Mouse (Mus musculus) kidney, adult 2 months (tissue): ENCODE results near the gene Dhrs4. TPM values are rescaled to one million over a fixed set of nuclear protein-coding genes. Genes with fewer than 3 reads are reported as not detected.
A peak's percentile ranks its signal among the peaks of the same experiment; 100 is the strongest.

Experiments
- DNase-seq: peaks from one replicate; pipeline ENCODE4 v3.0.0; 2021
- H3K27ac ChIP-seq: fragments of 200-500 bp; 2 replicates; pipeline ENCODE4 v1.5.1; 2012; ENCODE audit warnings: low read depth, low read length, control low read depth, inconsistent platforms; ENCODE audit not compliant: insufficient read depth
- H3K27me3 ChIP-seq: fragments of 200-500 bp; replicated peaks from 2 replicates; pipeline ENCODE4 v1.6.1; 2012; ENCODE audit warnings: mild to moderate bottlenecking, moderate library complexity, low read length, inconsistent platforms; ENCODE audit not compliant: control insufficient read depth, insufficient read depth
- H3K36me3 ChIP-seq: fragments of 200-500 bp; 2 replicates; pipeline ENCODE4 v1.6.1; 2012; ENCODE audit warnings: mild to moderate bottlenecking, moderate library complexity, low read length, inconsistent platforms; ENCODE audit not compliant: control insufficient read depth, insufficient read depth
- H3K4me1 ChIP-seq: fragments of 200-500 bp; 2 replicates; pipeline ENCODE4 v1.6.1; 2011; ENCODE audit warnings: low read length; ENCODE audit not compliant: control insufficient read depth, insufficient read depth
- H3K4me3 ChIP-seq: fragments of 200-500 bp; 2 replicates; pipeline ENCODE4 v1.5.1; 2011; ENCODE audit warnings: mild to moderate bottlenecking, low read depth, low read length, control low read depth; ENCODE audit not compliant: insufficient read depth
- CTCF ChIP-seq: fragments of 200-500 bp; conservative IDR thresholded peaks from 2 replicates; pipeline ENCODE4 v1.5.1; 2011; ENCODE audit warnings: low read depth, mild to moderate bottlenecking, control low read depth, low read length, moderate library complexity, mixed read lengths; ENCODE audit not compliant: insufficient read depth, insufficient read length
- POLR2A ChIP-seq: fragments of 200-500 bp; IDR thresholded peaks from one replicate; pipeline ENCODE4 v1.6.1; 2011; ENCODE audit warnings: low read depth, low read length, control low read depth
- WGBS: fragments of 180-500 bp; shearing (Covaris S2); methylation state at CpG from one replicate; pipeline ENCODE4 v1.1.7; 2018; 5-methylcytosine and 5-hydroxymethylcytosine counted together
- polyA plus RNA-seq: library from polyadenylated mRNA; depleted of rRNA; stranded (reverse); fragments of >200 nt; gene quantifications from 2 replicates; pipeline ENCODE4 v1.2.3, GENCODE M21; 2012

Gene Dhrs4
- polyA plus RNA-seq, 1 experiment: 173 TPM

DNA sequence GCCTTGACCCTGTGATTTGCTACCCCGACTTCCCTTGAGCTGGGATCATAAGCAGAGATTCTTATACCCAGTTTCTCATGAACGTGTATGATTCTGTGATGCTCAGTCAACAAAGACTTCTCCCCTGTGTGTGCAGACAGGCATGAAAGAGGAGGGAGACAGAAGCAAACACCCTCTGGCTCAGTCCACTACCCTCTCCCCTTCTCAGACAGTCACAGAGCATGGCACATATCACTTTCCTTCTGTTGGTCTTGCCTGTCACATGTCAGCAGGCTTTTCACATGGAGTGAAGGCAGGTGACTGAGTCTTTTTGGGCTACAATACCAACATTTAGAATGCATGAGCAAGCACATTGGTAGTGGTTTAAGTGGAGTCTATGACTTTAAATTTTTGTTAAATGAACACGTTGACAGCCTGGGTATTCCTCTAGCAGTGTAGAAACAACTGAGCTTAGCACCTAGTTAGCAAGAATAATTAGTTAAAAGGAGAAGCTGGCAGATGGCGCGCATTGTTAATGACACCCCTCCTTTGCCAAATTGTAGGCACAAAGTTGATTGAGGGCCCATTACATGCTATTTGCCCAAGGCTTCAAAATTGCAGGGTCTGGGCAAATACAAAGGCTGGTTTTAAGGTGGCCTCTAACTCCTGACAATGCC, 6.0 kb downstream of the Dhrs4 start:
- no peaks in the 10 kb centered on the region for H3K27me3 ChIP-seq
- TF ChIP-seq CTCF: no peak
- no peak for TF ChIP-seq POLR2A
- no peak for DNase-seq
- H3K27ac ChIP-seq: no peak overlapping the region
- no peaks in the 10 kb centered on the region for H3K36me3 ChIP-seq
- peaks cover 6% of the 10 kb centered on the region for H3K4me1 ChIP-seq
- H3K4me3 ChIP-seq: no peak overlapping the region
- 70% methylated on average over 5 of the region's 5 CpGs for WGBS

DNA sequence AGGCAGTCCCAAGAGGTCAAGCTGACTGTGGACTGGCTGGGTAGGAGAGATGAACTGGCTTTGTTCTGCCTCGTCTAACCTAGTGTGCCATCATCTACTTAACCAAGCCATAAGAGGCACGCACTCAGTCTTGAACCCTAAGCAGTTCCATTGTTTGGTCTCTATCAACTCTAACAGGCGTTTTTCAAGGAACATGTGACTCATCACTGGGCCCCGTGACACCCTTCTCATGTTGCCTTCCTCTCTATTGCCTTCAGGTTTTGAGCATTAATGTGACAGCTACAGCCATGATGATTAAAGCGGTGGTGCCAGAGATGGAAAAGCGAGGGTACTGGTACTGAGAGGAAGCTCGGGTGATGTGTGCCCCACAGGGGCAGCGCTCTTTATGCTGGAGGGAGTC, 8.3 kb downstream of the Dhrs4 start:
- no peaks in the 10 kb centered on the region for H3K4me1 ChIP-seq

DNA sequence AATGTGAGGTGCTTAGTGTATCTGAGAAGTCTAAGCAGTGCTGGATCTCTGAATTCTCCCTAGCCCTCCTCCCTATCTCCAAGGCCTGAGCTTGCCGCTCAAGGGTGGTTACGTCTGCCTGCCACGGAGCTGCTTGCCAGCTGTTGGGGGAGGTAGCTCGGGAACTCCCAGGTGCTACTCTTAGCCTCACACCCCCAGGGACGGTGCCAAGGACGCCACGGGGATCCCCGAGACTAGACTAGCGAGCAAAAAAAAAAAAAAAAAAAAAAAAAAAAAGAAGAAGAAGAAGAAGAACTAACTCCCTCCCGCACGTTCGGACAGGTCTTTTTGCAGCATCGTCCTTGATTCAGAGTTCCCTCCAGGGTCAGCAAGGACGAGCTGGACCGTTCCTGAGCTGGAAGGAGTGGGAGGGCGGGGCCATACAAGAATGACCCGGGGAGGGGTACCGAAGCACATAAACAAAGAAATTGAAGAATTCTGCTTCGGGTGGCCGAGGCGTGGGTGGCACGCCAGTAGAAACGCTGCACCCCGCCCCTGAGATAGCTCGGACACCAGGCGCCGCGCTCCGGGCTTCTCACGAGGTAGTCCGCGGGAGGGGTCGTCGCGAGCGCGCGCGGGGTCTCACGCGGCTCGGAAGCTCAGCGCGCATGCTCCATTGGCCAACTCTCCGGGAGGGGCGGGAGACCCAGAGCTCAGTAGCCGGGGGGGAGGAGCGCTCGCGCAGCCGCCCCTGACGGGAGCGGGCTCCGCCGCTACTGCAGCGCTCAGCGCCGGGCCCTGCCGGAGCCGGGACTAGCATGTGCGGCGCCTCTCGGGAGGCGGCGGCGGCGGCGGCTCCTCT, 12.0 kb downstream of the Dhrs4 start, which contains the start of gene Carmil3:
Carmil3 (plus strand) TSS at position 291 of the 841 bp plus-strand sequence.
- Histone ChIP-seq H3K4me1 (no peaks in the 10 kb centered on the region), H3K27me3 (no peaks in the 10 kb centered on the region), H3K27ac (no peak within 1 kb of the TSS), H3K4me3 (peak within 1 kb of the TSS; percentile 55), H3K36me3 (no peaks in the 10 kb centered on the region)
- DNase-seq: peak; percentile 66
- under 1% methylated on average over 68 of the region's 68 CpGs for WGBS
- TF ChIP-seq POLR2A: no peak
- TF ChIP-seq CTCF: no peak

More for the DNA sequence above, 8.3 kb downstream of the Dhrs4 start:
- TF ChIP-seq POLR2A: no peak
- no peak for TF ChIP-seq CTCF
- H3K36me3 ChIP-seq: no peaks in the 10 kb centered on the region
- H3K4me3 ChIP-seq: no peak overlapping the region
- H3K27me3 ChIP-seq: no peaks in the 10 kb centered on the region
- no peak for DNase-seq
- H3K27ac ChIP-seq: no peak overlapping the region
- WGBS: 86% methylated on average over 8 of the region's 8 CpGs

DNA sequence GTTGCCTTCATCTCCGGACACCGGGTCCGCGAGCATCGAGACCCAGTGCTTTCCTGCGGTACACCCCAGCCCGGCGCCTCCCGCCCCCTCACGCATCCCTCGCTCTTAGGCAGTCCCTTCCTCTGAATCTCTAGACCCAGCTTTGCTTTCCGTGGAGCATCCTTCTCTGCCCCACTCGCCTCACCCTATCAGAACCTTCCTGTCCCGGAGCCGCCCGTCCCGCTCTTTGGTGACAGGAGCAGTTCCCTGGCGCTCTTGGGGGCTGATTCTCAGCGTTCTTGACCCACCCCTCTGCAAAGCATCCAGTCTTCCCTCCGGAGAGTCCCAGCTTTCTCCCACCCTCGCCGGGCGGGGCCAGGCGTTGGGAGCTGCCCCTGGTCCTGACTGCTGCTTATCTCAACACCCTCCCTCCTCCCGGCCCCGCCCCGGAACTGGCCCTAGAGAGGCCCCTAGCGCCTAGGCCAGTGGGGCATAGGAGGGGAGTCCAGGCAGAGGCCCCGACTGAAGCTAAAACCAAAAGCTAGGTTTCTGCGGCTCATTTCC, 12.8 kb downstream of the Dhrs4 start:
- no peaks in the 10 kb centered on the region for H3K27me3 ChIP-seq
- H3K36me3 ChIP-seq: no peaks in the 10 kb centered on the region
- H3K4me3 ChIP-seq: peak overlapping the region; percentile 55
- under 1% methylated on average over 30 of the region's 30 CpGs for WGBS
- no peaks in the 10 kb centered on the region for H3K4me1 ChIP-seq
- TF ChIP-seq POLR2A (no peak), CTCF (no peak)
- H3K27ac ChIP-seq: no peak overlapping the region
- DNase-seq: peak; percentile 46

DNA sequence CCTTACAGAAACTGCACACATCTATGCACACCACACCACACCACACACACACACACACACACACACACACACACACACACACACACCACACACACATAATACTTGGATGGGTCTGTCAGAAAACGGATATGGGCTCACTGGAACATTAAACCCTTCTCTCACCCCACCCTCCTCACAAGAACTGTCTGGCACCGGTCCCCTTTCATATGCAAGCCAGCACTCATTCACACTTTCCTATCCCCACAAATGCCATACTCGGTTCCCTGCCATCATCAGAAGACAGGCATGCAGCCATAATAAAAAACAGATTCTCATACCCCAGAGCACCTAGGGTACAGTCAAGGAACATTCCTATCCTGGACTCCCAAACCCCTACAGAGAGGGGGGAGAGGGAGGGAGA, 13.5 kb downstream of the Dhrs4 start:
- Histone ChIP-seq H3K27me3 (no peaks in the 10 kb centered on the region), H3K27ac (no peak overlapping the region), H3K4me3 (no peak overlapping the region), H3K36me3 (no peaks in the 10 kb centered on the region), H3K4me1 (no peaks in the 10 kb centered on the region)
- TF ChIP-seq POLR2A: no peak
- TF ChIP-seq CTCF: no peak
- WGBS: 54% methylated on average over 3 of the region's 3 CpGs
- DNase-seq: no peak

DNA sequence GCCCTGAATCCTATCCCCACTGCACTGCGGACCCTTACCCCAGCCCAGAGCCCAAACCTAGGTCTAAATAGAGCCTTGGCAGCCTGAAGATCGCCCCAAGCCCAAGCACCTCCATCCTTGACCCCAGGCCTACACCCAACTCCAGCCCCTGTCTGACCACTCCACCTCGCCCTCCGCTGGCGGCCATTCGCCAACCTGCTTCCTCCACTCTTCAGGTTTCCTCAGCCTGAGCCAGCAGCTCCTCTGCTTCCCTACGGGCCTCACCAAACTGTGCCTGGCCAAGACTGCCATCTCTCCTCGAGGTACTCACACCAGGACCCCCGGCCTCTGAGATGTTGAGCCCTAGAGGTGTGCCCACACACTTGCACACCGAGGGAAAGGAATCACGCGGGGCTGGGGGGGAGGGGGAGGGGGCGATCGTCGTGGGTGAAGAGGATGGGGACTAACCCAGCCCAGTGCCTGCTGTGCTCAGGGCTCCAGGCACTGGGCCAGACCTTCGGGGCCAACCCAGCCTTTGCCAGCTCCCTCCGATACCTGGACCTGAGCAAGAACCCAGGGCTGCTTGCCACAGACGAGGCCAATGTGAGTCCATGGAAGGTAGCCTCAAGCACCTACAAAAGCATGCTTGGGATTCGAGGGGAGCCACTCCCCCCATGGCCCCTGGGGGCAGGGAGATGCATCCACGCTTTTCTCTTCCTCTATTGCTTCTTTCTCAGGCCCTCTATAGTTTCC, 17.1 kb downstream of the Dhrs4 start:
- no peak overlapping the region for H3K27ac ChIP-seq
- no peaks in the 10 kb centered on the region for H3K4me1 ChIP-seq
- H3K36me3 ChIP-seq: no peaks in the 10 kb centered on the region
- no peak for TF ChIP-seq POLR2A
- no peak for TF ChIP-seq CTCF
- no peak for DNase-seq
- WGBS: 72% methylated on average over 20 of the region's 20 CpGs
- H3K27me3 ChIP-seq: no peaks in the 10 kb centered on the region
- no peak overlapping the region for H3K4me3 ChIP-seq
